Mouse (Mus musculus) embryonic facial prominence, embryonic 12.5 days (tissue): ENCODE measurements around the gene Ddit4. TPM values are rescaled to one million over a fixed set of nuclear protein-coding genes. Genes with fewer than 3 reads are reported as not detected.

Source experiments
- ATAC-seq: fragments of 200-750 bp; cut with Nextera tagmentation; 2 replicates; pipeline ENCODE4 v1.8.0; 2017; ENCODE audit not compliant: insufficient number of reproducible peaks, insufficient read depth, low FRiP score, low TSS enrichment
- H3K27ac ChIP-seq: fragments of 300-500 bp; sonication (generic); 2 replicates; pipeline ENCODE4 v1.5.1; 2016; ENCODE audit warnings: mild to moderate bottlenecking
- H3K27me3 ChIP-seq: fragments of 300-500 bp; sonication (generic); 2 replicates; pipeline ENCODE4 v1.6.1; 2016; ENCODE audit warnings: mild to moderate bottlenecking, moderate library complexity
- H3K36me3 ChIP-seq: fragments of 300-500 bp; sonication (generic); 2 replicates; pipeline ENCODE4 v1.6.1; 2016; ENCODE audit warnings: mild to moderate bottlenecking
- H3K4me1 ChIP-seq: fragments of 300-500 bp; sonication (generic); 2 replicates; pipeline ENCODE4 v1.6.1; 2016
- H3K4me2 ChIP-seq: fragments of 300-500 bp; sonication (generic); replicated peaks from 2 replicates; pipeline ENCODE4 v1.6.1; 2016; ENCODE audit warnings: mild to moderate bottlenecking, moderate library complexity
- H3K4me3 ChIP-seq: fragments of 300-500 bp; sonication (generic); 2 replicates; pipeline ENCODE4 v1.5.1; 2016; ENCODE audit warnings: mild to moderate bottlenecking
- H3K9ac ChIP-seq: fragments of 300-500 bp; sonication (generic); 2 replicates; pipeline ENCODE4 v1.6.1; 2016; ENCODE audit warnings: mild to moderate bottlenecking, moderate library complexity
- H3K9me3 ChIP-seq: fragments of 300-500 bp; sonication (generic); 2 replicates; pipeline ENCODE4 v1.6.1; 2016; ENCODE audit warnings: mild to moderate bottlenecking, moderate library complexity
- WGBS: fragments of 180-500 bp; shearing (Covaris S2); methylation state at CpG from one replicate; pipeline ENCODE4 v1.1.7; 2016; 5-methylcytosine and 5-hydroxymethylcytosine counted together
- polyA plus RNA-seq: library from polyadenylated mRNA; unstranded; fragments of >200 nt; fragmentation: Nextera tagmentation; extraction: Ambion mirVana; gene quantifications from 2 replicates; pipeline ENCODE4 v1.2.1, GENCODE M21; 2016

Ddit4 gene
- polyA plus RNA-seq, 1 experiment from 2014 or later = 92.3 TPM

DNA sequence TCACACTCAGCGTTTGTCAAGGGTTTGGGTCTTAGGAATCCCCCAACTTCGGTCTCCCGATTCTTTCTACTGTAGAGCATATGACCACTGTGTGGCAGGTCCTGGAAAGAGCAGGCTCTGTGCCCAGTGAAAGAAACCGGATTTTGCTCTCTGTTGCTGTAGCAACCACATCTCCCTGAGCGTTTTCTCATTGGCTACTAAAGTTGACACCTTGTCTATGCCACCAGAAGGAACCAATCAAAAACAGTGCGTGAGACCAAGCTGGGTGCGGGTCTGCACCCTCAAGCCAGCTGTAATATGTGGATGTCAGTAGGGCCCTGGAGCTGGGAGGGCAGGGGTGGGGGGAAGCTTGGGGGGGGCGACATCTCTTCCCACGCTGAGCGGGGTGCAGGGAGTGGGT is 20.6 kb downstream of the Ddit4 start:
- Histone ChIP-seq H3K36me3 (no peaks in the 10 kb centered on the region), H3K9me3 (no peaks in the 10 kb centered on the region), H3K9ac (no peak overlapping the region), H3K4me1 (peaks cover 1% of the 10 kb centered on the region; the same call in 1 of the 2 replicates), H3K4me2 (no peak overlapping the region), H3K27me3 (no peaks in the 10 kb centered on the region), H3K27ac (no peak overlapping the region), H3K4me3 (no peak overlapping the region)
- WGBS = 28% methylated on average over 10 of the region's 10 CpGs
- peak; percentile 83 for ATAC-seq

DNA sequence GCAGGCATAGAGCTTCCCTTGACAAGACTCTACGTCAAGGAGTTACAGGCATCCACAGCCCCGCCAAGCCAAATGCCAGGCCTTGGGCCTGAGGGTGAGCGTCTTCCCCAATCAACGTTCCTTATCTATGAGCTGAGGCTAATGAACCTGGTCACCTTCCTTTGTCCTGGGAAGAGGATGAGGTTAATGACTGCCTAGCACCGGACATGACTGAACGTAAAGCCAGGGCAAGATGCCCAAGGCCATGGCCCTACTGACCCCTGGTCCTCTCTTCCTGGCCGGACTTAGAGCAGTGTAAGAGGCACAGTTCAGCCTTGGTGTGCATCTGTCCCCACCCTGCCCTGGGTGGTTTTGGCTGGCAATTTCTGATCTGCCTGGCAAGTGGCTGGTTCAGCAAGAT is 22.4 kb downstream of the Ddit4 start:
- WGBS = 68% methylated on average over 7 of the region's 7 CpGs
- H3K4me1 ChIP-seq = no peaks in the 10 kb centered on the region
- H3K36me3 ChIP-seq = no peaks in the 10 kb centered on the region
- no peaks in the 10 kb centered on the region for H3K9me3 ChIP-seq
- no peaks in the 10 kb centered on the region for H3K27me3 ChIP-seq
- no peak overlapping the region for H3K9ac ChIP-seq
- no peak for ATAC-seq
- H3K4me2 ChIP-seq = no peak overlapping the region
- H3K27ac ChIP-seq = no peak overlapping the region
- H3K4me3 ChIP-seq = no peak overlapping the region

DNA sequence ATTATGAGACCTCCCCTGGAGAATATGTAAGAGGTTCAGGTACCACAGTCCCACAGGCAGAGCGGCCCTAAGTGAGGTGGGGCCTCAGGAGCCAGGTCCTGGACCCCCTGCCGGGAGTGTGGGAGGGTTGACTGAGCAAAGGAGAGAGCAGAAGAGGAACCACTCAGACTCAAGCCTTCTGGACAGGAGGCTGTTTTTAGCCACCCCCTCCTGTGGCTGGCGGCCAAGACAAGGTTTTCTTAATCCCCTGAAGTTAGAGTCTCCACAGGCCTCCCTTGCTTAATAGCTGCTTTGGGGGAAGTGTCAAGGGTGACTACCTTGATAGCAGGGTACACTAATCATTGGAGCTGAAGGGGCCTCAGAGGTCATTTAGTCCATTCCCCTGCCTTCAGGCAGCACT is 27.3 kb downstream of the Ddit4 start:
- Histone ChIP-seq H3K4me3 (no peak overlapping the region), H3K36me3 (no peaks in the 10 kb centered on the region), H3K4me1 (peaks cover 26% of the 10 kb centered on the region), H3K4me2 (no peak overlapping the region), H3K27ac (no peak overlapping the region), H3K9ac (no peak overlapping the region), H3K27me3 (no peaks in the 10 kb centered on the region), H3K9me3 (no peaks in the 10 kb centered on the region)
- no peak for ATAC-seq
- WGBS = 31% methylated on average over 3 of the region's 3 CpGs

DNA sequence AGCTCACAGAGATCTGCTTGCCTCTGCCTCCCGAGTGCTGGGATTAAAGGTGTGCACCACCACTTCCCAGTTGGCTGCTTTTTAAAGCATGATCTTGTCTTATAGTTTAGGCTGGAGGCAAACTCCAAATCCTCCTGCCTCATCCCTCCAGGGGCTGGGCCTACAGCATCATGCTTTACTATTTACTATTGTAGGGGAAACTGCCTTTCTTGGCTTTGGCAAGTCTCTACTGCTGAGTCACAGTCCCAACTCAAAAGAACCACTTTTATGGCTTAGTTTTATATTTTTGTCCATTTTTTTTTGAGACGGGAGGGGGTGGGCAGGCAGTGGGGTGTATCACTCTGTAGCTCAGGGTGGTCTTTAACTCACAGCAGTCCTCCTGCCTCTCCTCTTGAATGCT is 28.1 kb downstream of the Ddit4 start:
- no peak overlapping the region for H3K27ac ChIP-seq
- no peak overlapping the region for H3K9ac ChIP-seq
- H3K4me2 ChIP-seq = no peak overlapping the region
- no peak for ATAC-seq
- WGBS = 74% methylated on average over 2 of the region's 2 CpGs
- peaks cover 26% of the 10 kb centered on the region for H3K4me1 ChIP-seq
- no peaks in the 10 kb centered on the region for H3K9me3 ChIP-seq
- no peaks in the 10 kb centered on the region for H3K27me3 ChIP-seq
- no peaks in the 10 kb centered on the region for H3K36me3 ChIP-seq
- H3K4me3 ChIP-seq = no peak overlapping the region

DNA sequence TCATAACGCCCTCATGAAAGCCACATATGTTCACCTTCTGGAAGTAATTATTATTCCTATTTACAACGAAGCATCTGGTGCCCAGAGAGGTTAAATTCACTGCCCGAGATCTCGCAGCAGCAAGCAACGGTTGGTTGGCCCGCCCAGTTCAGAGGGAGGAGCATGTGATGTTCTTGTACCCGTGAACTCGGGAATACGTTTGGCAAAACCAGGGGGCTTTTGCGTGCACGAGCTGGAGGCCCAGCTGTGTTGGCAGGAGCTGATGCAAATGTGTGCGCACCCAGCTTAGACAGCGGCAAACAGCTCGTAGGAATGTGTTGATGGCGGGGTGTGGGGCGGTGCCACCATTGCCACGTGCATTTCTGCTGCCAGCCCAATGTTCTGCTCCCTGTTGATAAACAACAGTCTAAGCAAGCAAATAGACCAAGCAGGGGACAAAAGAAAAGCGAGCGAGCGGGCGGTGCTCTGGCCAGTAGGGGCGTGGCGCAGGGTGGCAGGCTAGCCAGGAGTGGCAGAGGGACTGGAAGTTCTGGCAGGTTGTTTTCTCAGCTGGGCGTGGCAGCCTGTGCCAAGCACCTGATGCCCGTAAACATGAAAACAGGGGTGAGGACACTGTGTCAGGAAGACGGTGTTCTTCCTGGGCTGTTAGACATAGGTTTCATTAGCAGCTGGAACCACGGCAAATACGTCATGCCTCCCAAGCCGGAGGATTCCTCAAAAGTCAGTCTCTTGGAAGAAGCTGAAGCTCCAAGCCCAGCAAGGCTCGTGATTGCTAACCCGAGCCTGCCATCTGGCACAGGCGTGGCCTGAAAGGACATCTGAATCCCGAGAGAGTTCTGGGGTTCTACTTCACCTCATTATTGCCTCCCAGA is 30.6 kb downstream of the Ddit4 start:
- Histone ChIP-seq H3K4me3 (peak overlapping the region; percentile 38), H3K4me1 (peaks cover 30% of the 10 kb centered on the region), H3K4me2 (peak overlapping the region; percentile 76), H3K36me3 (no peaks in the 10 kb centered on the region), H3K9me3 (no peaks in the 10 kb centered on the region), H3K27me3 (no peaks in the 10 kb centered on the region), H3K9ac (peak overlapping the region; percentile 40; the same call in 1 of the 2 replicates), H3K27ac (peak overlapping the region; percentile 88)
- 3% methylated on average over 33 of the region's 33 CpGs for WGBS
- ATAC-seq = no peak; the same call in 1 of the 2 replicates

DNA sequence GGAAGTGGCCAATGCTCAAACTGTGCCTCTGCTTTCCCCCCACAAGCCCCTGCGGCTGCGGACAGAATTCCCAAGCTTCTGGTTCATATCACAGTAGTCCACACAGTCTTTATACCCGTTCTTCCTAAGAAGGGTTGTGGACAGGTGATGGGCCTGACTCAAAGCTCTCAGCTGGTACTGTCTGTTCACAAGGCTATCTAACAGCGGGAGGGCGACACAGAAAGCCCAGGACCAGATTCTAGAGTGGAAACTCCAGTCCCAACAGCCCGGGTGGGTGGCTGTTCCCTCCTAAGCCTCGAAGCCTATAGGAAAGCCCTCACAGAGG is 31.2 kb downstream of the Ddit4 start:
- no peak overlapping the region for H3K9ac ChIP-seq
- peaks cover 34% of the 10 kb centered on the region for H3K4me1 ChIP-seq
- H3K4me2 ChIP-seq = peak overlapping the region; percentile 76
- H3K27me3 ChIP-seq = no peaks in the 10 kb centered on the region
- H3K9me3 ChIP-seq = no peaks in the 10 kb centered on the region
- no peak for ATAC-seq
- no peaks in the 10 kb centered on the region for H3K36me3 ChIP-seq
- peak overlapping the region; percentile 88 for H3K27ac ChIP-seq
- WGBS = 12% methylated on average over 7 of the region's 7 CpGs
- H3K4me3 ChIP-seq = peak overlapping the region; percentile 38

DNA sequence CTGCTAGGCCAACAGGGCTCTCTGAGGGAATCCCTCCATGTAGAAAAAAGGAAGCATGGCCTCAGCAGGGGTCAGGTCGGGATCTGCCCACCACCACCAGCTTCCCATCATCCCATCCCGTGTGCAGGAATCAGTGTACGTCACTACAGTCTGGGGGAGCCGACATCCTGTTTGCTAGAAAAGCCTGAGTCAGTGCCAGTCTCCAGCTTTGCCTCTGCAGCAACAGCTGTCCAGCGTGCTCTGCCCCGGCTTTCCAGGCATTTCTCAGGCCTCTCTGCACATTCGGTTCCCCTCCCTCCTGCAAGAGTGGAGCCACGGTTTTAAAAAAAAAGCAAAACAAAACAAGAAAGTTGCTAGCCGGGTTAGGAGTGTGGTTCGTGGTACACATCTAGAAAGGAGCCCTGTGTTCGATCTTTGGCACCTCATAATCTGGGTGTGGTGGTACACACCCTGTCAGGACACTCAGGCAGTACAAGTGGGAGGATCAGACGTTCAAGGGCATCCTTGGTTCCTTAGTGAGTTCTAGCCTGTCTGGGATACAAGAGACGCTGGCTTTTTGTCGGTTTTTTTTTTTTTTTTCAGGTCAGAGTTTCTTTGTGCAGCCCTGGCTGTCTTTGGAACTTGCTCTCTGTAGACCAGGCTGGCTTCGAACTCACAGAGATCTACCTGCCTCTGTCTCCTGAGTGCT is 32.0 kb downstream of the Ddit4 start:
- Histone ChIP-seq H3K9me3 (no peaks in the 10 kb centered on the region), H3K4me1 (peaks cover 34% of the 10 kb centered on the region), H3K4me2 (no peak overlapping the region), H3K36me3 (no peaks in the 10 kb centered on the region), H3K9ac (no peak overlapping the region), H3K27ac (peak overlapping the region; percentile 88), H3K4me3 (no peak overlapping the region), H3K27me3 (no peaks in the 10 kb centered on the region)
- 36% methylated on average over 15 of the region's 15 CpGs for WGBS
- ATAC-seq = no peak

DNA sequence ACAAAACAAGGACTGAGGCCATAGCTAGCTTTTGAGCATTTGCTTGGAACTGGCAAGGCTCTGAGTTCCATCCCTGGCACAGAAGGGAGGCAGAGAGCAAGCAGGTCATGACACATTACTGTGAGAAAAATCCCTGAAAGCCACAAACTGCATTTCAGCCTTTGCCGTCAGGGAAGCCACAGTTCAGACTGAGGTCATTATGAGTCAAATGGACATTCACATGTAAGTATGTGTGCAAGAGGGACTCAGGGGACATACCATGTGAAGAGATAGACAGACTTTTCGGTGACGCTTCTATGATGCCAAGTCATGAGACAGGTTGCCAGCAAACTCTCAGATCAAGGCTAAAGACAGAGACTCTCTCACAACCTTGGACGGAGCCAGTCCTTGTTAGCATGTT is 33.5 kb downstream of the Ddit4 start:
- Histone ChIP-seq H3K9ac (no peak overlapping the region), H3K27ac (no peak overlapping the region), H3K36me3 (no peaks in the 10 kb centered on the region), H3K4me2 (no peak overlapping the region), H3K4me1 (peaks cover 34% of the 10 kb centered on the region), H3K4me3 (no peak overlapping the region), H3K27me3 (no peaks in the 10 kb centered on the region), H3K9me3 (no peaks in the 10 kb centered on the region)
- ATAC-seq = no peak
- WGBS = 89% methylated on average over 4 of the region's 4 CpGs

DNA sequence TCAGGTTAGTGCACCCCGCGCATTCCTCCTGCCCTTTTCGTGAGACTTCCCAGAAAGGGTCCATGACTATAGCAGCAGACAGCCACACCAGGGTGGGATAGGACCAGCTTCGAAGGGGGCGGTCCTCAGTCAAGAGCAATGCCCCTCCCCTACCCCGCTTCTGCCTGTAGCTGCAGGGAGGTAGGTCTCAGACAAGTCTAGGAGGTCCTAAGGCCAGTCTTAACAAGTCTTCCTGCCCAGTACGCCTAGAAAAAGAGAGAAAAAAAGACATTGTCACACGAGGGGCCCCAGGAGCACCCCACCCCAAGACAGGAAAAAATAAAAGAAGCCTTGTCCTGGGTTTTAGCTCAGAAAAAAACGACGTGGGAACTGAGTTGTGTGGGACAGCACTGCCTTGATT is 35.0 kb downstream of the Ddit4 start:
- ATAC-seq = peak; percentile 86
- peak overlapping the region; percentile 76 for H3K27ac ChIP-seq
- H3K9me3 ChIP-seq = no peaks in the 10 kb centered on the region
- peak overlapping the region; percentile 19; the same call in 1 of the 2 replicates for H3K4me3 ChIP-seq
- H3K4me2 ChIP-seq = peak overlapping the region; percentile 51
- WGBS = under 1% methylated on average over 10 of the region's 10 CpGs
- H3K4me1 ChIP-seq = peaks cover 41% of the 10 kb centered on the region
- H3K27me3 ChIP-seq = no peaks in the 10 kb centered on the region
- H3K9ac ChIP-seq = no peak overlapping the region
- no peaks in the 10 kb centered on the region for H3K36me3 ChIP-seq

DNA sequence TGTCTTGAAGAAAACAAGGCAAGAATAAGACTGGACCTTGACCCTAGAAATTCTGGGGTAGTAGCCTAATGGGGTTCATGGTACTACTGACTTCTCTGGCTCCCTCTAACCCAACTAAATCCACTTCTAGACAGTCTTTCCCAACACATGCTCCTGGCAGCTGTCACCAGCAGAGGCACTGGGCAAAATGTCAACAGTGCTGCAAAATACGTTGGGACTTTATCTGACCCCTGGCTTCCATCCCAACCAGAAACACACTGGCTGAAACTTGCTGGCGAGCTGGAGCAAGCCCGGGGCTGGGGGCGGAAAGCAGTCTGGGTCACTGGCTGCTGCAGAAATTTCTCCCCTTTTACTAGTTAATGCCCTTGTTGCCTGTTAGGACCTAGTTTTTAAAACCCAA is 35.5 kb downstream of the Ddit4 start:
- 6% methylated on average over 4 of the region's 4 CpGs for WGBS
- H3K4me2 ChIP-seq = peak overlapping the region; percentile 51
- no peaks in the 10 kb centered on the region for H3K36me3 ChIP-seq
- H3K27ac ChIP-seq = peak overlapping the region; percentile 76
- H3K9ac ChIP-seq = no peak overlapping the region
- no peaks in the 10 kb centered on the region for H3K27me3 ChIP-seq
- H3K4me1 ChIP-seq = peaks cover 41% of the 10 kb centered on the region
- peak overlapping the region; percentile 19; the same call in 1 of the 2 replicates for H3K4me3 ChIP-seq
- no peaks in the 10 kb centered on the region for H3K9me3 ChIP-seq
- ATAC-seq = no peak

DNA sequence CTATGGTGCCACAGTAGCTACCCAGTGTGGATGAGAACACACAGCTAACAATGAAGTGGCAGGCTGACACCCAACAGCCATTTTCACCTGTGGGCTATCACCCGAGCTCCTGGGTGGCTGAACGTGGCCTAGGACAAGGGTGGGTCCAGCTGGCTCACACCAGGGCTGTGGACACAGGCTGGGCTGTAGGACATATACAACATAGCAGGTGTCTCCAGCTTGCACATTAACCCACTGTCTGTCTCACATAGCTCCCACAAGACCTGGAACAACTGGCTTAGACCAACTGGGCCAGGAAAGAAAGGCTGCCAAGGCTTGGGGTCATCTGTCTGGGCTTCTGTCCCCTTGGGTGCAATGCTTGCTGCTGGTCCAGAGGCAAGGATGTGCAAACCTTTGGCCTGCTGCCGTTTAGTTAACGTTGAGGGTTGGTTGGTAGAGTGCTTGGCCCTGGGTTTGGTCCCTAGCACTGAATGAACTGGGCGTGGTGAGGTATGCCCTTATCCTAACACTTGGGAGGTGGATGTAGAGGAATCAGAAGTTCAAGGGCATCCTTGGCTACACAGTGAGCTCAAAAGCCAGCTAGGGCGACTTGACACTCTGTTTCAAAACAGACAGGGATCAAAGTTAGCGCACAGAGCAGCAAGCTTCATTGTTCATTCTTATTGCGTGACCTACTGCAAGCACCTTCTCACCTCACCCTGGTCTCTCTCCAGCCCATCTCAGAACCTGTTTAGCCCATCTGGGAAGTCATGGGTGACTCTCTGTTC is 36.3 kb downstream of the Ddit4 start:
- Histone ChIP-seq H3K9ac (no peak overlapping the region), H3K9me3 (no peaks in the 10 kb centered on the region), H3K4me3 (no peak overlapping the region), H3K4me2 (no peak overlapping the region), H3K4me1 (peaks cover 43% of the 10 kb centered on the region), H3K27ac (no peak overlapping the region), H3K36me3 (no peaks in the 10 kb centered on the region), H3K27me3 (no peaks in the 10 kb centered on the region)
- no peak for ATAC-seq
- 85% methylated on average over 8 of the region's 8 CpGs for WGBS
